Mouse (Mus musculus) ES-E14 (cell line): Measurements from ENCODE around the gene Enpp5. TPM values are rescaled to one million over a fixed set of nuclear protein-coding genes. Genes with fewer than 3 reads are reported as not detected.

Source experiments
- DNase-seq: peaks from one replicate; pipeline ENCODE4 v3.0.0-alpha.2; 2013; ENCODE audit warnings: low read depth, low spot score
- H3K27ac ChIP-seq: 2 replicates; pipeline ENCODE4 v1.5.1; 2012; ENCODE audit warnings: low read depth, mild to moderate bottlenecking, low read length, moderate library complexity, mixed read lengths; ENCODE audit not compliant: poor library complexity, insufficient read depth, severe bottlenecking
- H3K36me3 ChIP-seq: 2 replicates; pipeline ENCODE4 v1.6.1; 2012; ENCODE audit warnings: mild to moderate bottlenecking, low read length, moderate library complexity, mixed read lengths; ENCODE audit not compliant: control insufficient read depth, poor library complexity, insufficient read depth, severe bottlenecking
- H3K4me1 ChIP-seq, 2 experiments: fragments of 150-350 bp in 1 of 2; sonication (generic) in 1 of 2; 2 replicates each; pipeline ENCODE4 v1.6.1; 2012; ENCODE audit warnings: low read length in 2 of 2, mild to moderate bottlenecking in 1 of 2, mixed read lengths in 1 of 2; ENCODE audit not compliant: control insufficient read depth in 2 of 2, insufficient read depth in 2 of 2, poor library complexity in 1 of 2
- H3K4me3 ChIP-seq, 2 experiments: fragments of 150-350 bp in 1 of 2; sonication (generic) in 1 of 2; 2 replicates each; pipeline ENCODE4 v1.5.1; 2012; ENCODE audit warnings: low read length in 2 of 2, low read depth in 1 of 2, mild to moderate bottlenecking in 1 of 2, mixed read lengths in 1 of 2; ENCODE audit not compliant: insufficient read depth in 1 of 2, poor library complexity in 1 of 2, severe bottlenecking in 1 of 2
- H3K9ac ChIP-seq: 2 replicates; pipeline ENCODE4 v1.6.1; 2012; ENCODE audit warnings: low read depth, mild to moderate bottlenecking, low read length, mixed read lengths; ENCODE audit not compliant: poor library complexity, insufficient read depth, severe bottlenecking
- H3K9me3 ChIP-seq: fragments of 150-350 bp; sonication (generic); 2 replicates; pipeline ENCODE4 v1.6.1; 2012; ENCODE audit warnings: low read depth, mild to moderate bottlenecking, low read length; ENCODE audit not compliant: control insufficient read depth, insufficient read depth
- CHD2 ChIP-seq: IDR thresholded peaks from 2 replicates; pipeline ENCODE4 v1.6.1; 2014; ENCODE audit warnings: mild to moderate bottlenecking, low read depth, low read length, inconsistent platforms
- HCFC1 ChIP-seq: IDR thresholded peaks from 2 replicates; pipeline ENCODE4 v1.6.1; 2012; ENCODE audit warnings: low read length, inconsistent platforms, borderline replicate concordance; ENCODE audit not compliant: insufficient read depth
- MAFK ChIP-seq: IDR thresholded peaks from 2 replicates; pipeline ENCODE4 v1.6.1; 2014; ENCODE audit warnings: mild to moderate bottlenecking, low read depth, low read length, inconsistent platforms; ENCODE audit not compliant: insufficient read depth
- ZC3H11A ChIP-seq: IDR thresholded peaks from 2 replicates; pipeline ENCODE4 v1.6.1; 2012; ENCODE audit warnings: low read depth, mild to moderate bottlenecking, inconsistent platforms, low read length, borderline replicate concordance
- ZNF384 ChIP-seq: IDR thresholded peaks from 2 replicates; pipeline ENCODE4 v1.6.1; 2012; ENCODE audit warnings: low read depth, low read length, inconsistent platforms
- in situ Hi-C, 2 experiments: fragments of 600-800 bp; cut with MboI; formaldehyde crosslinking; loops; one replicate each; pipeline ENCODE4 v1.15.1; 2025; ENCODE audit warnings: low sequenced_read_pairs in 2 of 2, inconsistent platforms in 1 of 2; ENCODE audit not compliant: unreplicated experiment in 2 of 2
- total RNA-seq: library from RNA; depleted of rRNA; stranded (reverse); fragments of 300-350 nt; gene quantifications from 2 replicates; pipeline ENCODE4 v1.2.3, GENCODE M21; 2012

The Enpp5 gene
- total RNA-seq, 1 experiment: 3.5 TPM

DNA sequence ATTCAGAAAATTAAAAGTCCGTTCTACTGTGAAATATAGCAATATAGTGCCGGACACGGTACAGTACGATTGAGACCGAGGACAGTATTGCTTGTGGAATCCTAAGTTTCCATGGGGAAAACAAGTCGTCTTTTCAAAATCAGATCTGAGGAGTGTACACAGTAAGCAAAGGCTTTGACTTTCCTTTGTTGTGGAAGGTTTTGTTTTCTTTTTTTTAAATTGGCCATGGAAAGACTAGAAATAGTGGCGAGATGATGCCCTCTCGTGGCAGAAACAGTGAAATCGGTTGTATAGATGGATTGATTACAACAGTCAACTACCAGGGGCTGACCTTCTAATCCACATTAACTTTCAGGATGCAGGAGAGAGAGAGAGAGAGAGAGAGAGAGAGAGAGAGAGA is 40.0 kb upstream of the Enpp5 start:
- Histone ChIP-seq H3K9me3 (no peaks in the 10 kb centered on the region), H3K4me3 (no peak overlapping the region), H3K36me3 (no peaks in the 10 kb centered on the region), H3K4me1 (no peaks in the 10 kb centered on the region), H3K27ac (no peak overlapping the region), H3K9ac (no peak overlapping the region)
- DNase-seq: peak; percentile 31
- in situ Hi-C loops: no loop called here
- TF ChIP-seq HCFC1 (no peak), ZC3H11A (0 out of 2 replicates have a peak, but pooled peaks have one; percentile 10), MAFK (no peak), CHD2 (no peak), ZNF384 (peak; percentile 86)

DNA sequence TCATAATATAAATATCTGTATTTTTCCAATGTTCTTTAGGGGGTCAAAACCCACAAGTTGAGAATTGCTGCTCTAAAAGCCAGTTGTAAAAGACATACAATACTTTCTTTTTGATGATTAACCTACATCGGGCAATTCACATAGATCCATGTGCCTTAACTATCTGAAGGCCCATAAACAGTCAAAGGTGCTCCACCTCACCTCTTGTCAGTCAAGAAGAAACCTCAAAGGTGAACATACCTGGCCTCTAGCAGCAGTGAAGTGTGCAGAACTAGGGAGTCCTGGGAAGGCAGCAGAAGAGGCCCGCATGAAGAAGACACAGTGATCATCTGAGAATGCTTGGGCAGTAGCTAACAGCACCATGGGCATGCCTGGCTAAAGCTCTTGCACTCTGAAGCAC is 38.2 kb upstream of the Enpp5 start:
- TF ChIP-seq ZC3H11A: no peak
- TF ChIP-seq MAFK: no peak
- TF ChIP-seq ZNF384: no peak
- no peak for TF ChIP-seq HCFC1
- no peak for TF ChIP-seq CHD2
- no peak overlapping the region for H3K4me3 ChIP-seq
- H3K27ac ChIP-seq: no peak overlapping the region
- no peaks in the 10 kb centered on the region for H3K4me1 ChIP-seq
- no peak overlapping the region for H3K9ac ChIP-seq
- H3K36me3 ChIP-seq: no peaks in the 10 kb centered on the region
- no peaks in the 10 kb centered on the region for H3K9me3 ChIP-seq
- DNase-seq: no peak
- in situ Hi-C loops: loop anchor here in 1 of 2 experiments (10.0 kb wide), 1 partner anchor 166 kb away; no protein-coding TSS in a partner anchor

GRCm38 (mm10) chr17:44042301-44042700 is 36.3 kb upstream of the Enpp5 start:
- no peaks in the 10 kb centered on the region for H3K36me3 ChIP-seq
- TF ChIP-seq CHD2: no peak
- H3K27ac ChIP-seq: no peak overlapping the region
- no peaks in the 10 kb centered on the region for H3K4me1 ChIP-seq
- DNase-seq: no peak
- H3K9me3 ChIP-seq: no peaks in the 10 kb centered on the region
- H3K9ac ChIP-seq: no peak overlapping the region
- in situ Hi-C loops: loop anchor here in 1 of 2 experiments (10.0 kb wide), 1 partner anchor 168 kb away; no protein-coding TSS in a partner anchor
- H3K4me3 ChIP-seq: no peak overlapping the region

DNA sequence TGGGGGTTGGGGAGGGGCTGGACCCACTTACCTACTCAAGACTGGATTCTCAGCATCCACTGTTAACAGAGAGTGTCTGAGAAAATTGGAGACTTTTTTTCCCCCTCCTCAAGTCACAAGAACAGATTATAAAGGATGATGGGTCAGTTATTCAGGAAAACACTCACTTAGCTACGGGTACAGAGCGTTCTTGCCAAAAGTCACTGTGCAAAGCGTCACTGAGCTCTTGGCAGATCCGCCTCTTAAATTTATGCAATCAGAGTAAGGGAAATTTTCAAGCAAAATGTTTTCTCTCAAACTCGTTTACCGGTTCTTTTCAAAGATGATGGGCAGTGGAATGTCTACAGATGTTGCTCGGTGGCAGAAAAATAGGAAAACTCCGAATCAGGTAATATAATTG is 35.8 kb upstream of the Enpp5 start:
- Histone ChIP-seq H3K9ac (no peak overlapping the region), H3K9me3 (no peaks in the 10 kb centered on the region), H3K4me1 (no peaks in the 10 kb centered on the region), H3K36me3 (no peaks in the 10 kb centered on the region), H3K27ac (no peak overlapping the region), H3K4me3 (no peak overlapping the region)
- TF ChIP-seq CHD2 (no peak), ZC3H11A (no peak), MAFK (no peak)
- no peak for DNase-seq
- in situ Hi-C loops: loop anchor here in 1 of 2 experiments (10.0 kb wide), 1 partner anchor 168 kb away; no protein-coding TSS in a partner anchor

- in situ Hi-C loops: no loop called here
- no peak for DNase-seq
Measured at GRCm38 (mm10) chr17:44053427-44053826, 25.2 kb upstream of the Enpp5 start.

More at GRCm38 (mm10) chr17:44053427-44053826, 25.2 kb upstream of the Enpp5 start:
- no peaks in the 10 kb centered on the region for H3K9me3 ChIP-seq
- TF ChIP-seq ZNF384 (no peak), MAFK (no peak), ZC3H11A (no peak), HCFC1 (no peak), CHD2 (no peak)
- H3K27ac ChIP-seq: no peak overlapping the region
- no peaks in the 10 kb centered on the region for H3K4me1 ChIP-seq
- no peak overlapping the region for H3K4me3 ChIP-seq
- no peaks in the 10 kb centered on the region for H3K36me3 ChIP-seq
- H3K9ac ChIP-seq: no peak overlapping the region
